In genomic region chr11:105457041-105457440, GRCm38 (mm10) we compare ENCODE assay signal across 12 mouse cellular contexts. TPM values are rescaled to one million over a fixed set of nuclear protein-coding genes. Genes with fewer than 3 reads are reported as not detected.
DNase-seq lines count a peak whose midpoint lies in the region; ATAC-seq and TF ChIP-seq lines count a peak whose summit lies in the region.
"Had no signal": no experiment of that assay in that cellular context is flagged by ENCODE, and none has a peak within 500 bp of the region (broad histone marks: within the 10 kb centered on the region; RNA-seq: fewer than 3 reads in every experiment).

No protein-coding gene starts in this region.

- H3K4me2 ChIP-seq in forebrain, embryonic 14.5 days (ENCODE audit: low read length) = peak overlapping the region; percentile 84
- H3K4me2 ChIP-seq in neural tube, embryonic 14.5 days (ENCODE audit: low read depth, low read length) = peak overlapping the region; percentile 84
- H3K4me2 ChIP-seq in liver, embryonic 11.5 days = no peak overlapping the region

- peak overlapping the region; percentile 95 for H3K27ac ChIP-seq in layer of hippocampus, adult 2 months
- peak overlapping the region; percentile 81; the same call in 1 of the 2 replicates for H3K27ac ChIP-seq in forebrain, embryonic 14.5 days (ENCODE audit: low read depth, low read length)
- no peak overlapping the region for H3K27ac ChIP-seq in limb, embryonic 10.5 days
- peak overlapping the region; percentile 44; the same call in 1 of the 2 replicates for H3K27ac ChIP-seq in neural tube, embryonic 14.5 days (ENCODE audit: low read depth, low read length)
- no peak overlapping the region for H3K27ac ChIP-seq in liver, embryonic 11.5 days (ENCODE audit: low read depth, low read length)

- peaks cover 9% of the 10 kb centered on the region for H3K4me1 ChIP-seq in forebrain, embryonic 14.5 days (ENCODE audit: control insufficient read depth, insufficient read depth, low read length)
- peaks cover 9% of the 10 kb centered on the region for H3K4me1 ChIP-seq in limb, embryonic 10.5 days
- H3K4me1 ChIP-seq in neural tube, embryonic 14.5 days (ENCODE audit: control insufficient read depth, insufficient read depth, low read length) = peaks cover 5% of the 10 kb centered on the region; the same call in 1 of the 2 replicates
- peaks cover 3% of the 10 kb centered on the region; the same call in 1 of the 2 replicates for H3K4me1 ChIP-seq in liver, embryonic 11.5 days (replicated peaks; ENCODE audit: control insufficient read depth, insufficient read depth, low read length)

- H3K9ac ChIP-seq in forebrain, embryonic 14.5 days (ENCODE audit: low read length) = peak overlapping the region; percentile 62
- H3K9ac ChIP-seq in neural tube, embryonic 14.5 days (replicated peaks; ENCODE audit: low read depth, low read length) = 0 out of 2 replicates have a peak overlapping the region, but pooled peaks have one; percentile 43
- no peak overlapping the region for H3K9ac ChIP-seq in liver, embryonic 11.5 days (ENCODE audit: low read depth, low read length)

- 0 out of 2 replicates have a peak, but pooled peaks have one; percentile 31 for ATAC-seq in forebrain, embryonic 14.5 days
- peak; percentile 52 for ATAC-seq in neural tube, embryonic 14.5 days (ENCODE audit: low read depth)
- ATAC-seq in liver, embryonic 11.5 days (replicated peaks; ENCODE audit: low FRiP score) = no peak

- no peaks in the 10 kb centered on the region for H3K36me3 ChIP-seq in forebrain, embryonic 14.5 days (ENCODE audit: control insufficient read depth, insufficient read depth, low read length)
- H3K36me3 ChIP-seq in limb, embryonic 10.5 days = no peaks in the 10 kb centered on the region
- H3K36me3 ChIP-seq in neural tube, embryonic 14.5 days (ENCODE audit: control insufficient read depth, insufficient read depth, low read length) = no peaks in the 10 kb centered on the region
- H3K36me3 ChIP-seq in liver, embryonic 11.5 days (ENCODE audit: control insufficient read depth, insufficient read depth, low read length) = no peaks in the 10 kb centered on the region

- H3K4me3 ChIP-seq in layer of hippocampus, adult 2 months = peak overlapping the region; percentile 62
- peak overlapping the region; percentile 47 for H3K4me3 ChIP-seq in forebrain, embryonic 14.5 days (ENCODE audit: low read depth, low read length)
- H3K4me3 ChIP-seq in limb, embryonic 10.5 days = peak overlapping the region; percentile 63
- H3K4me3 ChIP-seq in neural tube, embryonic 14.5 days (ENCODE audit: low read depth, low read length) = peak overlapping the region; percentile 35
- no peak overlapping the region for H3K4me3 ChIP-seq in liver, embryonic 11.5 days (ENCODE audit: low read depth, low read length)

- H3K27me3 ChIP-seq in forebrain, embryonic 14.5 days (replicated peaks; ENCODE audit: control insufficient read depth, insufficient read depth, low read length) = no peaks in the 10 kb centered on the region
- H3K27me3 ChIP-seq in limb, embryonic 10.5 days (ENCODE audit: low read depth, poor library complexity, severe bottlenecking) = peaks cover 19% of the 10 kb centered on the region
- H3K27me3 ChIP-seq in neural tube, embryonic 14.5 days (ENCODE audit: control insufficient read depth, insufficient read depth, low read length) = no peaks in the 10 kb centered on the region
- H3K27me3 ChIP-seq in liver, embryonic 11.5 days (replicated peaks; ENCODE audit: control insufficient read depth, insufficient read depth, low read length) = peaks cover 19% of the 10 kb centered on the region

- no peak for TF ChIP-seq CTCF in layer of hippocampus, adult 2 months (conservative IDR thresholded peaks at IDR 0.05)

- H3K9me3 ChIP-seq in forebrain, embryonic 14.5 days (replicated peaks; ENCODE audit: control insufficient read depth, low read length) = no peaks in the 10 kb centered on the region
- H3K9me3 ChIP-seq in limb, embryonic 10.5 days (replicated peaks) = no peaks in the 10 kb centered on the region
- H3K9me3 ChIP-seq in neural tube, embryonic 14.5 days (ENCODE audit: control insufficient read depth, low read length) = no peaks in the 10 kb centered on the region
- H3K9me3 ChIP-seq in liver, embryonic 11.5 days (ENCODE audit: control insufficient read depth, low read length) = no peaks in the 10 kb centered on the region

- WGBS in forebrain, embryonic 14.5 days = 41% methylated on average over 7 of the region's 7 CpGs
- 74% methylated on average over 7 of the region's 7 CpGs for WGBS in limb, embryonic 10.5 days
- WGBS in neural tube, embryonic 14.5 days = 40% methylated on average over 7 of the region's 7 CpGs
- 75% methylated on average over 7 of the region's 7 CpGs for WGBS in liver, embryonic 11.5 days

- DNase-seq in layer of hippocampus, adult 2 months (ENCODE audit: low spot score in 2 of 2) = no peak
- no peak for DNase-seq in layer of hippocampus, postnatal 14 days (ENCODE audit: low spot score in 2 of 2)
- DNase-seq in forebrain, embryonic 14.5 days (ENCODE audit: low spot score) = peak; percentile 22
- no peak for DNase-seq in limb, embryonic 10.5 days (ENCODE audit: low spot score)
- no peak for DNase-seq in cerebellum, adult 11 months
- no peak for DNase-seq in liver, embryonic 11.5 days (ENCODE audit: low spot score)
- no peak for DNase-seq in spleen, postnatal 4 days (ENCODE audit: low spot score in 2 of 2)

RNA-seq across cellular contexts. Expression of gene March10, which starts 0.5 kb away (rescaled TPM):
- total RNA-seq in layer of hippocampus, adult 2 months (2021) = under 1 TPM; 0.79 to 0.87 TPM
- under 1 TPM; 0.67 TPM for total RNA-seq in layer of hippocampus, postnatal 14 days (2021)
- 0.23 and 0.41 TPM in 2 replicates for polyA plus RNA-seq in forebrain, embryonic 14.5 days (2014; fragmentation: Nextera tagmentation; extraction: Ambion mirVana)
- 0.24 TPM in 1 of 2 replicates, not detected in the other for polyA plus RNA-seq in limb, embryonic 10.5 days (2016; fragmentation: Nextera tagmentation; extraction: Ambion mirVana)
- polyA plus RNA-seq in neural tube, embryonic 14.5 days (2014; fragmentation: Nextera tagmentation; extraction: Ambion mirVana) = 0.29 and 0.70 TPM in 2 replicates
- not detected in 2 replicates for polyA plus RNA-seq in liver, embryonic 11.5 days (2014; fragmentation: Nextera tagmentation; extraction: Ambion mirVana)
- total RNA-seq: adrenal gland, adult 2 months; gastrocnemius, adult 18-20 months; megakaryocyte progenitor cell, adult 5-6 weeks had no signal
- polyA plus RNA-seq: adrenal gland, adult 2 months; urinary bladder, adult 2 months had no signal

Comparison
In these comparisons a context has a peak if more than half of its experiments do, and no peak if none do; other contexts are left out.
1. H3K27ac ChIP-seq: peak in layer of hippocampus, adult 2 months (single experiment), forebrain, embryonic 14.5 days (single experiment) and neural tube, embryonic 14.5 days (single experiment); none in limb, embryonic 10.5 days (single experiment) and liver, embryonic 11.5 days (single experiment).